Mouse (Mus musculus): Measurements from ENCODE around the gene Ergic3. TPM values are rescaled to one million over a fixed set of nuclear protein-coding genes. Genes with fewer than 3 reads are reported as not detected.

Ergic3 gene
- polyA plus RNA-seq, 1 experiment from 2014 or later, result 188 TPM

DNA sequence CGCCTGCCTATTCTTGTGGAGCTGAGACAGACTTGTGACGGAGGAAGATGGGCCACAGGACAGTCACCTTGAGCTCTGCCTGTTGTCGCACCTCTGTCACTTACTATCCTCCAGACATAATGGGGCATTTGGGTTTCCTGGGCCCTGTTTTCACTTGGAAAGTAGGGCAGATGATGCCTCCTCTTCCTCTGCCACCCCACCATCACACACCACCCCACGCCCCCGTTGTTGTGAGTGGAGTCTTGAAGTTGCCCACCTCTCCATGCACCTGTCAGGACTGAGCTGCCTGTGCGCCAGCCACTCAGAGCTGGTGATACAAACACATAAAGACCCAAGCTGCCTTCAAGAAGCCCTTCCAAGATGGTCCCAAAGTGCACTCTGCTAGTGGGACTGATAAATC lies 20.7 kb upstream of the Ergic3 start:
- Histone ChIP-seq H3K4me3 (ENCODE audit: low read depth, low read length) (no peak overlapping the region), H3K4me2 (ENCODE audit: low read depth, severe bottlenecking) (no peak overlapping the region), H3K27me3 (ENCODE audit: control insufficient read depth, insufficient read depth, low read length) (no peaks in the 10 kb centered on the region), H3K9ac (ENCODE audit: low read length) (no peak overlapping the region), H3K4me1 (ENCODE audit: control insufficient read depth, insufficient read depth, low read length) (no peaks in the 10 kb centered on the region), H3K9me3 (ENCODE audit: control insufficient read depth, low read length) (no peaks in the 10 kb centered on the region), H3K36me3 (ENCODE audit: control insufficient read depth, insufficient read depth, low read length) (peaks cover 46% of the 10 kb centered on the region), H3K27ac (replicated peaks; ENCODE audit: low read depth, low read length) (no peak overlapping the region)
- 97% methylated on average over 6 of the region's 6 CpGs for WGBS
- no peak for ATAC-seq (ENCODE audit: insufficient number of reproducible peaks, low FRiP score, low TSS enrichment, low read depth)
- no peak for DNase-seq (ENCODE audit: low spot score)

DNA sequence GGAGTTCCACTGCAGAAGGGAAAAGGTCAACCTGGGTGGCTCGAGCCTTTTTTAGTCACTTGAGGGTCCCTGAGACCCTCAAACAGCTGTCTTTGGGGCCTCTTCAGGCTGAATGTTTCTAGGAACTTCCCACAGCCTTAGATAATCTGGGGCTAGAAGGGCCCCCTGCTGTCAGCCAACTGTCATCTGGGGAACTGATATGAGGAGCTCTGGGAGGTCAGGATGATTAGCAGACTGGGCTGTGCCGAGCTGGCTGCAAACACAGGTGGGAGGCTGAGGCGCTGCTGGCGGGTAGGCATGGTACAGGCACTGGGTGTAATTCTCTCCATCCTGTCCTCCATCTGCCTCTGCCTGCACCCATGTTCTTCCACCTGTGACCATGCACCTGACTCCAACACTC lies 18.8 kb upstream of the Ergic3 start:
- no peak for DNase-seq (ENCODE audit: low spot score)
- H3K27me3 ChIP-seq (ENCODE audit: control insufficient read depth, insufficient read depth, low read length), result no peaks in the 10 kb centered on the region
- no peak overlapping the region for H3K27ac ChIP-seq (replicated peaks; ENCODE audit: low read depth, low read length)
- H3K9ac ChIP-seq (ENCODE audit: low read length), result no peak overlapping the region
- H3K9me3 ChIP-seq (ENCODE audit: control insufficient read depth, low read length), result no peaks in the 10 kb centered on the region
- no peaks in the 10 kb centered on the region for H3K4me1 ChIP-seq (ENCODE audit: control insufficient read depth, insufficient read depth, low read length)
- no peak overlapping the region for H3K4me3 ChIP-seq (ENCODE audit: low read depth, low read length)
- peaks cover 46% of the 10 kb centered on the region for H3K36me3 ChIP-seq (ENCODE audit: control insufficient read depth, insufficient read depth, low read length)
- 82% methylated on average over 4 of the region's 4 CpGs for WGBS
- no peak for ATAC-seq (ENCODE audit: insufficient number of reproducible peaks, low FRiP score, low TSS enrichment, low read depth)
- H3K4me2 ChIP-seq (ENCODE audit: low read depth, severe bottlenecking), result no peak overlapping the region

DNA sequence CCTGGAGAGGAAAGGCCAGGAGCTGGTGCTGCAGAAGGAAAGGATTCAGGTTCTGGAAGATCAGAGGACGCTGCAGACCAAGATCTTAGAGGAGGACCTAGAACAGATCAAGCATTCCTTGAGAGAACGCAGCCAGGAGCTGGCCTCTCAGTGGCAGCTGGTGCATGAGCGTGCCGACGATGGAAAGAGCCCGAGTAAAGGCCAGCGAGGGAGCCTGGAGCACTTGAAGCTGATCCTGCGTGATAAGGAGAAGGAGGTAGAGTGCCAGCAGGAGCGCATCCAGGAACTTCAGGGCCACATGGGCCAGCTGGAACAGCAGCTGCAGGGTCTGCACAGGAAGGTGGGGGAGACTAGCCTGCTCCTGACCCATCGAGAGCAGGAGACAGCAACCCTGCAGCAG lies 16.7 kb upstream of the Ergic3 start:
- Histone ChIP-seq H3K9me3 (ENCODE audit: control insufficient read depth, low read length) (no peaks in the 10 kb centered on the region), H3K27me3 (ENCODE audit: control insufficient read depth, insufficient read depth, low read length) (no peaks in the 10 kb centered on the region), H3K4me1 (ENCODE audit: control insufficient read depth, insufficient read depth, low read length) (no peaks in the 10 kb centered on the region), H3K4me3 (ENCODE audit: low read depth, low read length) (no peak overlapping the region), H3K36me3 (ENCODE audit: control insufficient read depth, insufficient read depth, low read length) (peaks cover 44% of the 10 kb centered on the region), H3K4me2 (ENCODE audit: low read depth, severe bottlenecking) (no peak overlapping the region), H3K27ac (replicated peaks; ENCODE audit: low read depth, low read length) (no peak overlapping the region), H3K9ac (ENCODE audit: low read length) (no peak overlapping the region)
- no peak for DNase-seq (ENCODE audit: low spot score)
- no peak for ATAC-seq (ENCODE audit: insufficient number of reproducible peaks, low FRiP score, low TSS enrichment, low read depth)
- 93% methylated on average over 10 of the region's 10 CpGs for WGBS

DNA sequence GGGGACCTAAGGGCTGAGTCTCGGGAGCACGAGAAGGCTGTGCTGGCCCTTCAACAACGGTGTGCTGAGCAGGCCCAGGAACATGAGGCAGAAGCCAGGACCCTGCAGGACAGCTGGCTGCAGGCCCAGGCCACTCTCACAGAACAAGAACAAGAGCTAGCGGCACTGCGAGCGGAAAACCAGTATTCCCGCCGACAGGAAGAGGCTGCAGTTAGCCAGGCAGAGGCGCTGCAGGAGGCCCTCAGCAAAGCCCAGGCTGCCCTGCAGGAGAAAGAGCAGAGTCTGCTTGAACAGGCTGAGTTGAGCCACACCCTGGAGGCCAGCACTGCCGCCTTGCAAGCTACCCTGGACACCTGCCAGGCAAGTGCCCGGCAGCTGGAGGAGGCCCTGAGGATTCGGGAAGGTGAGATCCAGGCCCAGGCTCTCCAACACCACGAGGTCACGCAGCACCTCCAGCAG lies 16.0 kb upstream of the Ergic3 start:
- no peak overlapping the region for H3K9ac ChIP-seq (ENCODE audit: low read length)
- peaks cover 44% of the 10 kb centered on the region for H3K36me3 ChIP-seq (ENCODE audit: control insufficient read depth, insufficient read depth, low read length)
- ATAC-seq (ENCODE audit: insufficient number of reproducible peaks, low FRiP score, low TSS enrichment, low read depth) (no peak), DNase-seq (ENCODE audit: low spot score) (no peak)
- no peaks in the 10 kb centered on the region for H3K9me3 ChIP-seq (ENCODE audit: control insufficient read depth, low read length)
- H3K4me3 ChIP-seq (ENCODE audit: low read depth, low read length), result no peak overlapping the region
- no peaks in the 10 kb centered on the region for H3K27me3 ChIP-seq (ENCODE audit: control insufficient read depth, insufficient read depth, low read length)
- no peak overlapping the region for H3K27ac ChIP-seq (replicated peaks; ENCODE audit: low read depth, low read length)
- WGBS, result 90% methylated on average over 14 of the region's 14 CpGs
- no peak overlapping the region for H3K4me2 ChIP-seq (ENCODE audit: low read depth, severe bottlenecking)
- no peaks in the 10 kb centered on the region for H3K4me1 ChIP-seq (ENCODE audit: control insufficient read depth, insufficient read depth, low read length)

DNA sequence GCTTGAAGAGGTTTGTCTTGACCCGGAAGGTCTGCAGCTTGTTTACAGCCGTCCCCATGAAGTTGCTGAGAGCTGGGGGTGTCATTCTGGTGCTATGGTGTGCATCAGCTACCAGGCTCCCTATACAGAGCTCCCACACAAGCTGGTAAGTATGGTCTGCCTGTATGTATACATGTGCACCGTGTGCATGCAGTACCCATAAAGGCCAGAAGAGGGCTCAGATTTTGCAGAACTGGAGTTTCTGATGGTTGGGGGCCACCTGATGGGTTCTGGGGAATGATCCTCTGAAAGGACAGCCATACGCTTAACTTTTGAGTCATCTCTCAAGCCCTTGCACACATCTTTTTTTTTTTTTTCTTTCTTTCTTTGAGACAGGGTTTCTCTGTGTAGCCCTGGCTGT lies 2.5 kb upstream of the Ergic3 start:
- Histone ChIP-seq H3K9ac (ENCODE audit: low read length) (no peak overlapping the region), H3K9me3 (ENCODE audit: control insufficient read depth, low read length) (peaks cover 2% of the 10 kb centered on the region; the same call in 1 of the 2 replicates), H3K4me3 (ENCODE audit: low read depth, low read length) (no peak overlapping the region), H3K36me3 (ENCODE audit: control insufficient read depth, insufficient read depth, low read length) (peaks cover 3% of the 10 kb centered on the region; the same call in 1 of the 2 replicates), H3K4me1 (ENCODE audit: control insufficient read depth, insufficient read depth, low read length) (peaks cover 2% of the 10 kb centered on the region; the same call in 1 of the 2 replicates), H3K27me3 (ENCODE audit: control insufficient read depth, insufficient read depth, low read length) (no peaks in the 10 kb centered on the region), H3K27ac (replicated peaks; ENCODE audit: low read depth, low read length) (no peak overlapping the region), H3K4me2 (ENCODE audit: low read depth, severe bottlenecking) (no peak overlapping the region)
- ATAC-seq (ENCODE audit: insufficient number of reproducible peaks, low FRiP score, low TSS enrichment, low read depth) (no peak), DNase-seq (ENCODE audit: low spot score) (peak; percentile 50)
- 93% methylated on average over 4 of the region's 4 CpGs for WGBS

DNA sequence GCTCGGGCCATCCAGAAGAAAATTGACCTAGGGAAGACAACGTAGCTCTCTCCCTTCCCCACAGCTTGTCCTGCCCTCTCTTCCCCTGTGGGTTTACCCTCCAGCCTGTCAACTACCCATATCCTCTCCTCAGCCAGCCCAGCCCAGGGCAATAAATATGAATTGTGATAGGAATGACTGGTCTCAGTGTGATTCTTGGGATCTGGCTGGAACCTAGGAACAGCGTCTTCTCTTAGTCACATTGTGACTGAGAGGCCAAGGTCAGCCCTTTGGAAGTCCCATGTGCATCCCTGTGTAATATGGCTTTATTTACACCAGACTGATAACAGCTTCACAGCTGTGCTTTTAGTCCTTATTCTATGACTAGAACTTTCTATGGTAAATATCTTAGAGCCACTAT lies 10.3 kb downstream of the Ergic3 start:
- 93% methylated on average over 3 of the region's 3 CpGs for WGBS

DNA sequence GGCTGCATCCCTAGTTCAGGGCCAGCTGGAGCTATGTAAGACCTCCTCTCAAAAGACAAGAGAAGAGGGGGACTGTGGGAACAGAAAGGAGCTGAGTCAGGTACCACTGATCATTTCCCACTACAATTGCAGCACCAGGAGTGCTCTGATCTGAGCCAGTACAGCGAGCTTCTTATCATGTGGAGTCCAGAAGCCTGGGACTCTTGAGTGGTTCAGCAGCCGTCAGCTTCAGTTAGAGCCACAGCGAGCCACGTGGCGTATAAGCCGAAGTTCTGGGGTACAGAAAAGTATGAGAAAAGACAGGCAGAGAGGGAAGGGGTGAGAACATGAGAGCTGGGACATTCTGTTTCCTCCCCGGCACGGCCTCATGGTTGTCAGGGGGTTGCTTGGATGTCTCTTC lies 13.4 kb downstream of the Ergic3 start:
- H3K9ac ChIP-seq (ENCODE audit: low read length), result no peak overlapping the region
- H3K4me2 ChIP-seq (ENCODE audit: low read depth, severe bottlenecking), result no peak overlapping the region
- H3K27ac ChIP-seq (replicated peaks; ENCODE audit: low read depth, low read length), result no peak overlapping the region
- H3K36me3 ChIP-seq (ENCODE audit: control insufficient read depth, insufficient read depth, low read length), result peaks cover 8% of the 10 kb centered on the region
- WGBS, result 91% methylated on average over 8 of the region's 8 CpGs
- H3K27me3 ChIP-seq (ENCODE audit: control insufficient read depth, insufficient read depth, low read length), result no peaks in the 10 kb centered on the region
- H3K9me3 ChIP-seq (ENCODE audit: control insufficient read depth, low read length), result no peaks in the 10 kb centered on the region
- no peak for ATAC-seq (ENCODE audit: insufficient number of reproducible peaks, low FRiP score, low TSS enrichment, low read depth)
- no peak for DNase-seq (ENCODE audit: low spot score)
- no peak overlapping the region for H3K4me3 ChIP-seq (ENCODE audit: low read depth, low read length)
- H3K4me1 ChIP-seq (ENCODE audit: control insufficient read depth, insufficient read depth, low read length), result no peaks in the 10 kb centered on the region

More for the DNA sequence above, 10.3 kb downstream of the Ergic3 start:
- Histone ChIP-seq H3K4me3 (ENCODE audit: low read depth, low read length) (no peak overlapping the region), H3K9me3 (ENCODE audit: control insufficient read depth, low read length) (no peaks in the 10 kb centered on the region), H3K9ac (ENCODE audit: low read length) (no peak overlapping the region), H3K27ac (replicated peaks; ENCODE audit: low read depth, low read length) (no peak overlapping the region), H3K36me3 (ENCODE audit: control insufficient read depth, insufficient read depth, low read length) (peaks cover 26% of the 10 kb centered on the region), H3K4me2 (ENCODE audit: low read depth, severe bottlenecking) (no peak overlapping the region), H3K4me1 (ENCODE audit: control insufficient read depth, insufficient read depth, low read length) (no peaks in the 10 kb centered on the region), H3K27me3 (ENCODE audit: control insufficient read depth, insufficient read depth, low read length) (no peaks in the 10 kb centered on the region)
- ATAC-seq (ENCODE audit: insufficient number of reproducible peaks, low FRiP score, low TSS enrichment, low read depth) (no peak), DNase-seq (ENCODE audit: low spot score) (no peak)

DNA sequence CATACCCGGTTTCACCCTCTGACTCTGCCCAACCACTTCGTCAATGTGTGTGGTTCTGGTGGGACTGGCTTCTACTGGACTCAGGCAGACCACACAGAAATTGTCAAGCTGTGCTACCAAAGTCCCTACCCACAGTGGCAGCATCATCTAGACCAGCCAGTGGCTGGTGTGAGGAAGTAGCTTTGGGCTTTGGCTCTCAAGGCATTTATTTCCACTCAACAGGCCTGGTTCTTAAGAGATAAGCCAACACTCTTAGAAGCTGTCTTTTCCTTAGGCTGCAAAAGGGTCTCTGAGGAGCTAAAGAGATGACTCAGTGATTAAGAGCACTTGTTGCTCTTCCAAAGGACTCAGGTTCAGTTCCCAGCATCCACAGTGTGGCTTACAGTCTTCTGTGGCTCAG lies 13.9 kb downstream of the Ergic3 start:
- WGBS, result 78% methylated on average over 2 of the region's 2 CpGs
- H3K4me2 ChIP-seq (ENCODE audit: low read depth, severe bottlenecking), result no peak overlapping the region; the same call in 1 of the 2 replicates
- H3K9me3 ChIP-seq (ENCODE audit: control insufficient read depth, low read length), result no peaks in the 10 kb centered on the region
- H3K4me3 ChIP-seq (ENCODE audit: low read depth, low read length), result no peak overlapping the region
- no peaks in the 10 kb centered on the region for H3K4me1 ChIP-seq (ENCODE audit: control insufficient read depth, insufficient read depth, low read length)
- H3K36me3 ChIP-seq (ENCODE audit: control insufficient read depth, insufficient read depth, low read length), result peaks cover 6% of the 10 kb centered on the region; the same call in 1 of the 2 replicates
- no peaks in the 10 kb centered on the region for H3K27me3 ChIP-seq (ENCODE audit: control insufficient read depth, insufficient read depth, low read length)
- H3K27ac ChIP-seq (replicated peaks; ENCODE audit: low read depth, low read length), result no peak overlapping the region
- DNase-seq (ENCODE audit: low spot score), result no peak
- ATAC-seq (ENCODE audit: insufficient number of reproducible peaks, low FRiP score, low TSS enrichment, low read depth), result no peak
- no peak overlapping the region for H3K9ac ChIP-seq (ENCODE audit: low read length)

DNA sequence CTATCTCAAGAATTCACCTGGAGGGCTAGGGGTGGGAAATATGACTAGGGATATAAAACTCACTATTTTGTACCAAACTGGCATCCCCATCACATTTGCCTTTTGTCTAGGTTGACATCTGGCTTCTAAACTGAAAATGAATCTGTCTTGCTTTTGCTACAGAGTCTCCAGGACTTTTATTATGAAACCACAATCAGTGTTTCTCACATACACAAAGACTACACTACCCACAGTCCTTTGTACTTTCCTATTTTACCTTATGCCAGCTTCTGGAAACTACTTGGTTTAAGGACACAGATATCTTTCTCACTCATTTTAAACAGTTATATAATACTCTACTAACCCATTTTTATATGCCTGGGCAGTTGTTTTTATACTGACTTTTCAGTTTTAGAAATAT lies 17.6 kb downstream of the Ergic3 start:
- Histone ChIP-seq H3K9ac (ENCODE audit: low read length) (no peak overlapping the region), H3K36me3 (ENCODE audit: control insufficient read depth, insufficient read depth, low read length) (no peaks in the 10 kb centered on the region), H3K9me3 (ENCODE audit: control insufficient read depth, low read length) (no peaks in the 10 kb centered on the region), H3K4me2 (ENCODE audit: low read depth, severe bottlenecking) (no peak overlapping the region), H3K4me3 (ENCODE audit: low read depth, low read length) (no peak overlapping the region), H3K4me1 (ENCODE audit: control insufficient read depth, insufficient read depth, low read length) (no peaks in the 10 kb centered on the region), H3K27me3 (ENCODE audit: control insufficient read depth, insufficient read depth, low read length) (no peaks in the 10 kb centered on the region), H3K27ac (replicated peaks; ENCODE audit: low read depth, low read length) (no peak overlapping the region)
- DNase-seq (ENCODE audit: low spot score) (no peak), ATAC-seq (ENCODE audit: insufficient number of reproducible peaks, low FRiP score, low TSS enrichment, low read depth) (no peak)

Measured in limb, embryonic 11.5 days (tissue).